Mouse (Mus musculus): ENCODE data around the gene Kifc5b. TPM values are rescaled to one million over a fixed set of nuclear protein-coding genes. Genes with fewer than 3 reads are reported as not detected.

Gene Kifc5b
- polyA plus RNA-seq, 1 experiment: 3.7 TPM

DNA sequence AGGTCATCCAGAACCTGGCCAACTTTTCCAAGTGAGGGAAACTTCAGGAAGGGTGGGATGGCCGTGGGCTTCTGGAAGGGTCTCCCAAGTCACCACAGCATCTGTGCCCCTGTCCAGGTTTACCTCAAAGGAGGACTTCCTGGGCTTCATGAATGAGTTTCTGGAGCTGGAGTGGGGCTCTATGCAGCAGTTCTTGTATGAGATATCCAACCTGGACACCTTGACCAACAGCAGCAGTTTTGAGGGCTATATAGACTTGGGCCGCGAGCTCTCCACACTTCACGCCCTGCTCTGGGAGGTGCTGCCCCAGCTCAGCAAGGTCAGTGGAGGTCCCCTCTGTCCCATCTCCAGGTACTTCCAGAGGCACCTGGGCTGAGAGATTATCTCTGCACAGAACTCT lies 42.9 kb downstream of the Kifc5b start:
- Histone ChIP-seq H3K4me3 (ENCODE audit: low read depth, low read length) (no peak overlapping the region), H3K27ac (ENCODE audit: insufficient read depth, low read depth, low read length) (no peak overlapping the region), H3K36me3 (ENCODE audit: control insufficient read depth, insufficient read depth, low read length) (no peaks in the 10 kb centered on the region), H3K27me3 (ENCODE audit: control insufficient read depth, insufficient read depth, low read length) (no peaks in the 10 kb centered on the region), H3K4me1 (ENCODE audit: control insufficient read depth, insufficient read depth, insufficient read length, low read length) (peaks cover 2% of the 10 kb centered on the region)
- 92% methylated on average over 4 of the region's 4 CpGs for WGBS
- TF ChIP-seq POLR2A (IDR thresholded peaks at IDR 0.05; ENCODE audit: low read depth, low read length) (no peak), CTCF (IDR thresholded peaks at IDR 0.05; ENCODE audit: extremely low read depth, insufficient read length, insufficient replicate concordance, low read depth, low read length) (no peak)

DNA sequence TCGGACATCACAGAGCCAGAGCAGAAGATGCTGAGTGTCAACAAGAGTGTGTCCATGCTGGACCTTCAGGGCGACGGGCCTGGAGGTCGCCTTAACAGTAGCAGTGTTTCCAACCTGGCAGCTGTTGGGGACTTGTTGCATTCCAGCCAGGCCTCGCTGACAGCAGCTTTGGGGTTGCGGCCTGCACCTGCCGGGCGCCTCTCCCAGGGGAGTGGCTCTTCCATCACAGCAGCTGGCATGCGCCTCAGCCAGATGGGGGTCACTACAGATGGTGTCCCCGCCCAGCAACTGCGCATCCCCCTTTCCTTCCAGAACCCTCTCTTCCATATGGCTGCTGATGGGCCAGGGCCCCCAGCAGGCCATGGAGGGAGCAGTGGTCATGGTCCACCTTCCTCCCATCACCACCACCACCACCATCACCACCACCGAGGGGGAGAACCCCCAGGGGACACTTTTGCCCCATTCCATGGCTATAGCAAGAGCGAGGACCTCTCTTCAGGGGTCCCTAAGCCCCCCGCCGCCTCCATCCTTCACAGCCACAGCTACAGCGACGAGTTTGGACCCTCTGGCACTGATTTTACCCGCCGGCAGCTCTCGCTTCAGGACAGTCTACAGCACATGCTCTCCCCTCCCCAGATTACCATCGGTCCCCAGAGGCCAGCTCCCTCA lies 44.8 kb downstream of the Kifc5b start:
- TF ChIP-seq CTCF (IDR thresholded peaks at IDR 0.05; ENCODE audit: extremely low read depth, insufficient read length, insufficient replicate concordance, low read depth, low read length) (no peak), POLR2A (IDR thresholded peaks at IDR 0.05; ENCODE audit: low read depth, low read length) (no peak)
- Histone ChIP-seq H3K4me1 (ENCODE audit: control insufficient read depth, insufficient read depth, insufficient read length, low read length) (no peaks in the 10 kb centered on the region), H3K4me3 (ENCODE audit: low read depth, low read length) (no peak overlapping the region), H3K36me3 (ENCODE audit: control insufficient read depth, insufficient read depth, low read length) (no peaks in the 10 kb centered on the region), H3K27me3 (ENCODE audit: control insufficient read depth, insufficient read depth, low read length) (no peaks in the 10 kb centered on the region), H3K27ac (ENCODE audit: insufficient read depth, low read depth, low read length) (no peak overlapping the region)
- 75% methylated on average over 21 of the region's 21 CpGs for WGBS

DNA sequence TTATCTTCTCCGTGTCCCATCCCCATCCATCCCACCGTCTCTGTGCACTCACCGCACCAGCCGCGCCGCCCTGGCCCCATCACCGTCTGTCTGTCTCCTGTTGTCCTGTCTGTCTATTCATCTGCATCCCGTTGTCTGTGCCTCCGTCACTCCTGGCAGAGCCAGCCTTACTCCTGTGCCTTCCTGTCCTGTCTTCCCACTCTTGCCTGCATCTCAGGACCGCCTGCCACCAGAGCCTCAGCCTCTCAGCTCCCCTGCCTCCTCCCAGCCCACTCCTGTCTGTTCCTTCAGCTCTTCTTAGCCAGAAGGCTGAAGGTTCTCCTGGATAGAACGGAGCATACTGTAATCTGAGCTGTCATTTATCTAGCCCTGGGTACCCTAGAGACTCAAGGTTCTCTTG lies 50.1 kb downstream of the Kifc5b start:
- no peak overlapping the region for H3K27ac ChIP-seq (ENCODE audit: insufficient read depth, low read depth, low read length)
- TF ChIP-seq CTCF (IDR thresholded peaks at IDR 0.05; ENCODE audit: extremely low read depth, insufficient read length, insufficient replicate concordance, low read depth, low read length) (no peak), POLR2A (IDR thresholded peaks at IDR 0.05; ENCODE audit: low read depth, low read length) (no peak)
- H3K27me3 ChIP-seq (ENCODE audit: control insufficient read depth, insufficient read depth, low read length): no peaks in the 10 kb centered on the region
- H3K36me3 ChIP-seq (ENCODE audit: control insufficient read depth, insufficient read depth, low read length): no peaks in the 10 kb centered on the region
- no peak overlapping the region for H3K4me3 ChIP-seq (ENCODE audit: low read depth, low read length)
- WGBS: 91% methylated on average over 11 of the region's 11 CpGs
- H3K4me1 ChIP-seq (ENCODE audit: control insufficient read depth, insufficient read depth, insufficient read length, low read length): no peaks in the 10 kb centered on the region; the same call in 1 of the 2 replicates

DNA sequence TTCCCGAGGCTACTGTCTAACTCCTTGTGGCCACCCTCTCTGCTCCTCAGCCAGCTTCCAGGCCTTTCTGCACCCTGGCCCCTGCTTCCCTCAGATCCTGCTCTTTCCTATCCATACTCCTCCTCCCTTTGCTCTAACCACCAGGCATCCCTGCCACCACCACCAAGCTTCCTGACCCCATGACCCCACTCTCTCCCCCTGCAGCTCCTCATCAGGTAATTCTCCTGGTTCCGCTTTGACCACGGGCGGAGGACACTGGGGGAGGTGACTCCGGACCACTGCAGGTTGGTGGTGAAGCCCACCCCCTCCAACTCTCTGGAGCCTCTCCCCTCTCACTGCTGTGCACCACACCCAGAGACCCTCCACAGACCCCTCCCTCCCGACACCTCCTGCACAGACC lies 50.6 kb downstream of the Kifc5b start:
- Histone ChIP-seq H3K4me3 (ENCODE audit: low read depth, low read length) (no peak overlapping the region), H3K4me1 (ENCODE audit: control insufficient read depth, insufficient read depth, insufficient read length, low read length) (no peaks in the 10 kb centered on the region; the same call in 1 of the 2 replicates), H3K27ac (ENCODE audit: insufficient read depth, low read depth, low read length) (no peak overlapping the region), H3K27me3 (ENCODE audit: control insufficient read depth, insufficient read depth, low read length) (no peaks in the 10 kb centered on the region), H3K36me3 (ENCODE audit: control insufficient read depth, insufficient read depth, low read length) (no peaks in the 10 kb centered on the region)
- WGBS: 94% methylated on average over 6 of the region's 6 CpGs
- TF ChIP-seq POLR2A (IDR thresholded peaks at IDR 0.05; ENCODE audit: low read depth, low read length): no peak
- no peak for TF ChIP-seq CTCF (IDR thresholded peaks at IDR 0.05; ENCODE audit: extremely low read depth, insufficient read length, insufficient replicate concordance, low read depth, low read length)

DNA sequence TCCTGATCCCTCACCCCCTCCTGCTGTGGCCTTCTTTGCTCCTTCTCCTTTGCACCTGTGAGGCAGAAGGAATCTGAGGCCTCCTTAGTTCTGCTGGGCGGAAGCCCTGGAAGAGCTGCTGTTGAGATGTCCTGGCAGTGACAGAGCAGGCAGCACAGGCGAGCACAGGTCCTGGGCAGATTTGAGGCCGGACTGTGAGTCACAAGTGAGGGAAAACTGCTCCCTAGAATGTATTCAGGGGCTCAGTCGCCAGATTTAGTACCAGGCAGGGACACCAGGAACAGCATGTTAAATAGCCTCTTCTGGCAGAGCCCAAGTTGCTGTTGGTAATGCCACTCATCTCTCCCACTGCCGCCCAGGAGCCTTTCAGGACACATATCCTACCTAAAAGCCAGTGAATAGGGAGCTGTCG lies 51.3 kb downstream of the Kifc5b start:
- no peaks in the 10 kb centered on the region for H3K27me3 ChIP-seq (ENCODE audit: control insufficient read depth, insufficient read depth, low read length)
- no peaks in the 10 kb centered on the region; the same call in 1 of the 2 replicates for H3K4me1 ChIP-seq (ENCODE audit: control insufficient read depth, insufficient read depth, insufficient read length, low read length)
- no peak overlapping the region for H3K4me3 ChIP-seq (ENCODE audit: low read depth, low read length)
- H3K27ac ChIP-seq (ENCODE audit: insufficient read depth, low read depth, low read length): no peak overlapping the region
- 87% methylated on average over 6 of the region's 6 CpGs for WGBS
- no peaks in the 10 kb centered on the region for H3K36me3 ChIP-seq (ENCODE audit: control insufficient read depth, insufficient read depth, low read length)
- no peak for TF ChIP-seq POLR2A (IDR thresholded peaks at IDR 0.05; ENCODE audit: low read depth, low read length)
- TF ChIP-seq CTCF (IDR thresholded peaks at IDR 0.05; ENCODE audit: extremely low read depth, insufficient read length, insufficient replicate concordance, low read depth, low read length): no peak

DNA sequence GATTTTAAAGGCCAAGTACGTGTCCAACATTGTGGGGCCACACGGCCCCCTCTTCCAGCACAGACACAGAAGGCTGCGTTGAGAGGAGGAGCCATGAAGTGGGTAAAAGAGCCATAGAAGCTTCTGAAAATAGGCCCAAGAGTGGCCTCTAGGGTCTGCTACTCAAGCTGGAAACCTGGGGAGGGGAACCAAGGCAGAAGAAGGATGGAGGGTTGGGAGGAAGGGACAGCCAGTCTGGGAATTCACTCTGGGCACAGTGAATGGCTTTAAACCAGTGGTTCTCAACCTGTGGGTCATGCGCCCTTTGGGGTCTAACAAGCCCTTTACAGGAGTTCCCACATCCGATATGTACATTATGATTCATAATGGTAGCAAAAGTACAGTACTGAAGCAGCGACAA lies 52.4 kb downstream of the Kifc5b start:
- H3K36me3 ChIP-seq (ENCODE audit: control insufficient read depth, insufficient read depth, low read length): no peaks in the 10 kb centered on the region
- H3K4me1 ChIP-seq (ENCODE audit: control insufficient read depth, insufficient read depth, insufficient read length, low read length): peaks cover 5% of the 10 kb centered on the region
- TF ChIP-seq CTCF (IDR thresholded peaks at IDR 0.05; ENCODE audit: extremely low read depth, insufficient read length, insufficient replicate concordance, low read depth, low read length): no peak
- H3K4me3 ChIP-seq (ENCODE audit: low read depth, low read length): no peak overlapping the region
- 89% methylated on average over 6 of the region's 6 CpGs for WGBS
- H3K27me3 ChIP-seq (ENCODE audit: control insufficient read depth, insufficient read depth, low read length): no peaks in the 10 kb centered on the region
- H3K27ac ChIP-seq (ENCODE audit: insufficient read depth, low read depth, low read length): no peak overlapping the region

DNA sequence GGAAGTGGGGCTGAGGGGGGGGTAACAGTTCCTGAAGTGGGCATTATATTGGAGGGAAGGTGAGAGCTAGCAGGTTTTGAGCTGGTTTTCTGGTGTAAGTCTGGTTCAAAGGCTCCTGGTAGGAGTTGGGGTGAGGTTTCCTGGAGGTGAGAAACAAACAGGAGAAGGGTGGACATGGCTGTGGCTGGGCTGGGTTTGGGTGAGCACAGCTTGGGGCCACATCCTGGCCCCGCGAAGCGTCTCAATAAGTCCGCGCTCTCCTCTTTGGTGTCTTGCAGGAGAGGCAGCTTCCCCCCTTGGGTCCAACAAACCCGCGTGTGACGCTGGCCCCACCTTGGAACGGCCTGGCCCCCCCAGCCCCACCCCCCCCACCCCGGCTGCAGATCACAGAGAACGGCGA lies 53.3 kb downstream of the Kifc5b start:
- WGBS: 72% methylated on average over 12 of the region's 12 CpGs
- no peak overlapping the region for H3K27ac ChIP-seq (ENCODE audit: insufficient read depth, low read depth, low read length)
- no peaks in the 10 kb centered on the region for H3K27me3 ChIP-seq (ENCODE audit: control insufficient read depth, insufficient read depth, low read length)
- peaks cover 5% of the 10 kb centered on the region for H3K4me1 ChIP-seq (ENCODE audit: control insufficient read depth, insufficient read depth, insufficient read length, low read length)
- H3K4me3 ChIP-seq (ENCODE audit: low read depth, low read length): no peak overlapping the region
- H3K36me3 ChIP-seq (ENCODE audit: control insufficient read depth, insufficient read depth, low read length): no peaks in the 10 kb centered on the region
- no peak for TF ChIP-seq POLR2A (IDR thresholded peaks at IDR 0.05; ENCODE audit: low read depth, low read length)
- TF ChIP-seq CTCF (IDR thresholded peaks at IDR 0.05; ENCODE audit: extremely low read depth, insufficient read length, insufficient replicate concordance, low read depth, low read length): no peak

Measured in small intestine, adult 2 months (tissue).